Mouse (Mus musculus) thymus, adult 2 months (tissue): ENCODE results near the gene Il17re.

Experiments used
- CTCF ChIP-seq: fragments of 200-500 bp; IDR thresholded peaks from 2 replicates; pipeline ENCODE4 v1.5.1; 2012; ENCODE audit warnings: mild to moderate bottlenecking, control low read depth, low read length, moderate library complexity, borderline replicate concordance; ENCODE audit not compliant: control insufficient read depth, poor library complexity, insufficient read depth; ENCODE audit errors: extremely low read depth
- POLR2A ChIP-seq: fragments of 200-500 bp; IDR thresholded peaks from 2 replicates; pipeline ENCODE4 v1.6.1; 2012; ENCODE audit warnings: mild to moderate bottlenecking, low read length, control low read depth, moderate library complexity; ENCODE audit not compliant: control insufficient read depth, poor library complexity, insufficient read depth; ENCODE audit errors: extremely low read depth

- TF ChIP-seq POLR2A (no peak), CTCF (no peak)
These were observed 28.3 kb upstream of the Il17re start for GRCm38 (mm10) chr6:113429965-113430364.
